Mouse (Mus musculus): ENCODE measurements around the gene Lrit3.

- TF ChIP-seq CTCF (IDR thresholded peaks at IDR 0.05; ENCODE audit: low read depth, low read length) = no peak
- TF ChIP-seq POLR2A (IDR thresholded peaks at IDR 0.05; ENCODE audit: insufficient read depth, low read length) = no peak
These were observed 34.2 kb upstream of the Lrit3 start for GRCm38 (mm10) chr3:129838017-129838416.
